In genomic region chr7:30832261-30832660, GRCm38 (mm10) we compare ENCODE assay signal across 24 mouse cellular contexts. TPM values are rescaled to one million over a fixed set of nuclear protein-coding genes. Genes with fewer than 3 reads are reported as not detected.
A peak's percentile ranks its signal among the peaks of the same experiment; 100 is the strongest.
DNase-seq lines count a peak whose midpoint lies in the region; ATAC-seq lines count a peak whose summit lies in the region.
"Had no signal": no experiment of that assay in that cellular context is flagged by ENCODE, and none has a peak within 500 bp of the region (broad histone marks: within the 10 kb centered on the region; RNA-seq: fewer than 3 reads in every experiment).

No protein-coding gene starts in this region.

- no peak overlapping the region for H3K4me3 ChIP-seq in heart, embryonic 14.5 days (ENCODE audit: control insufficient read depth in 1 of 2, insufficient read depth in 1 of 2, low read depth in 1 of 2, low read length in 2 of 2)
- H3K4me3 ChIP-seq in forebrain, embryonic 14.5 days (ENCODE audit: low read depth, low read length): no peak overlapping the region
- H3K4me3 ChIP-seq in hindbrain, embryonic 14.5 days (replicated peaks; ENCODE audit: low read length): no peak overlapping the region
- H3K4me3 ChIP-seq: forebrain, embryonic 10.5 days; hindbrain, embryonic 12.5 days; limb, embryonic 15.5 days; neural tube, embryonic 13.5 days; stomach, embryonic 15.5 days had no signal

- no peaks in the 10 kb centered on the region for H3K27me3 ChIP-seq in heart, embryonic 14.5 days (ENCODE audit: control insufficient read depth, insufficient read depth, low read length)
- no peaks in the 10 kb centered on the region for H3K27me3 ChIP-seq in forebrain, embryonic 14.5 days (replicated peaks; ENCODE audit: control insufficient read depth, insufficient read depth, low read length)
- H3K27me3 ChIP-seq in hindbrain, embryonic 14.5 days (ENCODE audit: control insufficient read depth, insufficient read depth, low read length): no peaks in the 10 kb centered on the region
- H3K27me3 ChIP-seq: CH12.LX; hindbrain, embryonic 12.5 days; limb, embryonic 15.5 days; neural tube, embryonic 13.5 days; stomach, embryonic 15.5 days had no signal

- peak overlapping the region; percentile 4; the same call in 1 of the 2 replicates for H3K4me2 ChIP-seq in heart, embryonic 14.5 days (ENCODE audit: low read length)
- H3K4me2 ChIP-seq in forebrain, embryonic 14.5 days (ENCODE audit: low read length): no peak overlapping the region
- no peak overlapping the region for H3K4me2 ChIP-seq in hindbrain, embryonic 14.5 days (replicated peaks)
- H3K4me2 ChIP-seq: hindbrain, embryonic 12.5 days; limb, embryonic 15.5 days; neural tube, embryonic 13.5 days; stomach, embryonic 15.5 days had no signal

- no peak overlapping the region for H3K27ac ChIP-seq in heart, embryonic 14.5 days (replicated peaks in 1 of 2; ENCODE audit: control insufficient read depth in 1 of 2, insufficient read depth in 1 of 2, low read depth in 2 of 2, low read length in 2 of 2)
- no peak overlapping the region for H3K27ac ChIP-seq in forebrain, embryonic 14.5 days (ENCODE audit: low read depth, low read length)
- no peak overlapping the region for H3K27ac ChIP-seq in hindbrain, embryonic 14.5 days
- H3K27ac ChIP-seq: forebrain, embryonic 10.5 days; hindbrain, embryonic 12.5 days; kidney, postnatal 0 days; limb, embryonic 15.5 days; neural tube, embryonic 13.5 days; stomach, embryonic 15.5 days had no signal

- H3K9ac ChIP-seq in heart, embryonic 14.5 days (ENCODE audit: low read length): no peak overlapping the region
- no peak overlapping the region for H3K9ac ChIP-seq in forebrain, embryonic 14.5 days (ENCODE audit: low read length)
- no peak overlapping the region for H3K9ac ChIP-seq in hindbrain, embryonic 14.5 days
- H3K9ac ChIP-seq: hindbrain, embryonic 12.5 days; limb, embryonic 15.5 days; neural tube, embryonic 13.5 days; stomach, embryonic 15.5 days had no signal

- DNase-seq in heart, postnatal 14 days: no peak
- DNase-seq in CD8-positive naive resting alpha-beta T cell, adult 2 months (ENCODE audit: low read depth in 2 of 2, low spot score in 2 of 2): peak; percentile 6 to 8
- peak; percentile 55 for DNase-seq in T-cell, adult 2 months (ENCODE audit: low spot score)
- no peak for DNase-seq in forebrain, embryonic 14.5 days (ENCODE audit: low spot score)
- DNase-seq in hindbrain, embryonic 14.5 days (ENCODE audit: low spot score): no peak
- DNase-seq: adrenal gland, adult 8-10 months; cerebellum, adult 2 months; gastrocnemius, postnatal 36 days; layer of hippocampus, adult 9-11 months; thymus, postnatal 36 days had no signal

- H3K36me3 ChIP-seq in heart, embryonic 14.5 days (ENCODE audit: control insufficient read depth, insufficient read depth, low read length): no peaks in the 10 kb centered on the region
- no peaks in the 10 kb centered on the region for H3K36me3 ChIP-seq in forebrain, embryonic 14.5 days (ENCODE audit: control insufficient read depth, insufficient read depth, low read length)
- no peaks in the 10 kb centered on the region for H3K36me3 ChIP-seq in hindbrain, embryonic 14.5 days (replicated peaks; ENCODE audit: control insufficient read depth, insufficient read depth)
- H3K36me3 ChIP-seq: forebrain, embryonic 10.5 days; hindbrain, embryonic 12.5 days; limb, embryonic 15.5 days; neural tube, embryonic 13.5 days; stomach, embryonic 15.5 days had no signal

- WGBS in heart, embryonic 14.5 days: 54% methylated on average over 17 of the region's 17 CpGs
- 79% methylated on average over 17 of the region's 17 CpGs for WGBS in forebrain, embryonic 14.5 days
- WGBS in hindbrain, embryonic 14.5 days: 67% methylated on average over 15 of the region's 17 CpGs

- intact Hi-C loops in heart, postnatal 14 days (cut with DNase I): no loop called here

- no peaks in the 10 kb centered on the region; a peak in 1 of 4 replicates for H3K4me1 ChIP-seq in heart, embryonic 14.5 days (ENCODE audit: control insufficient read depth in 2 of 2, insufficient read depth in 2 of 2, low read length in 2 of 2)
- no peaks in the 10 kb centered on the region for H3K4me1 ChIP-seq in forebrain, embryonic 14.5 days (ENCODE audit: control insufficient read depth, insufficient read depth, low read length)
- H3K4me1 ChIP-seq in hindbrain, embryonic 14.5 days (replicated peaks; ENCODE audit: control insufficient read depth, insufficient read depth, low read length): no peaks in the 10 kb centered on the region
- H3K4me1 ChIP-seq: forebrain, embryonic 10.5 days; hindbrain, embryonic 12.5 days; limb, embryonic 15.5 days; neural tube, embryonic 13.5 days; stomach, embryonic 15.5 days had no signal

- no peaks in the 10 kb centered on the region for H3K9me3 ChIP-seq in heart, embryonic 14.5 days (ENCODE audit: control insufficient read depth, low read length)
- no peaks in the 10 kb centered on the region for H3K9me3 ChIP-seq in forebrain, embryonic 14.5 days (replicated peaks; ENCODE audit: control insufficient read depth, low read length)
- no peaks in the 10 kb centered on the region for H3K9me3 ChIP-seq in hindbrain, embryonic 14.5 days (ENCODE audit: control insufficient read depth, low read length)
- H3K9me3 ChIP-seq: hindbrain, embryonic 12.5 days; limb, embryonic 15.5 days; neural tube, embryonic 13.5 days; stomach, embryonic 15.5 days had no signal

- no peak; the same call in 1 of the 2 replicates for ATAC-seq in heart, embryonic 14.5 days (ENCODE audit: insufficient number of reproducible peaks, insufficient read depth, low FRiP score, low read depth)
- peak; percentile 74 for ATAC-seq in megakaryocyte progenitor cell, adult 5-6 weeks (replicated peaks; ENCODE audit: poor library complexity)
- ATAC-seq in forebrain, embryonic 14.5 days: no peak
- ATAC-seq in hindbrain, embryonic 14.5 days (ENCODE audit: low FRiP score): no peak
- ATAC-seq: intestine, embryonic 16.5 days had no signal

RNA-seq across cellular contexts. Expression of gene Ffar2, which starts 8.7 kb away (rescaled TPM):
- 0.16 TPM in 1 of 2 replicates, not detected in the other for polyA plus RNA-seq in heart, embryonic 14.5 days (2014; fragmentation: Nextera tagmentation; extraction: Ambion mirVana)
- under 1 TPM; 0.34 to 0.74 TPM for total RNA-seq in heart, postnatal 14 days (2021)
- 8.5 and 8.8 TPM in 2 replicates for total RNA-seq in megakaryocyte progenitor cell, adult 5-6 weeks (2015)
- total RNA-seq in megakaryocyte progenitor cell, adult 5-6 weeks (2017): 25.9 and 31.5 TPM in 2 replicates
- polyA plus RNA-seq in forebrain, embryonic 14.5 days (2014; fragmentation: Nextera tagmentation; extraction: Ambion mirVana): 0.11 and 0.46 TPM in 2 replicates
- 0.22 TPM in 1 of 2 replicates, not detected in the other for polyA plus RNA-seq in hindbrain, embryonic 14.5 days (2014; fragmentation: Nextera tagmentation; extraction: Ambion mirVana)
- polyA plus RNA-seq: forebrain, embryonic 10.5 days; hindbrain, embryonic 12.5 days; limb, embryonic 15.5 days had no signal

RNA-seq across cellular contexts. Expression of gene Ffar3, which starts 23.7 kb away (rescaled TPM):
- polyA plus RNA-seq in heart, embryonic 14.5 days (2014; fragmentation: Nextera tagmentation; extraction: Ambion mirVana): not detected in 2 replicates
- total RNA-seq in heart, postnatal 14 days (2021): not detected
- total RNA-seq in megakaryocyte progenitor cell, adult 5-6 weeks (2015): not detected in 2 replicates
- not detected in 2 replicates for total RNA-seq in megakaryocyte progenitor cell, adult 5-6 weeks (2017)
- not detected in 2 replicates for polyA plus RNA-seq in forebrain, embryonic 14.5 days (2014; fragmentation: Nextera tagmentation; extraction: Ambion mirVana)
- polyA plus RNA-seq in hindbrain, embryonic 14.5 days (2014; fragmentation: Nextera tagmentation; extraction: Ambion mirVana): not detected in 2 replicates
- total RNA-seq: CH12.LX; gastrocnemius, postnatal 36 days had no signal
- polyA plus RNA-seq: cerebellum, adult 2 months; embryonic facial prominence, embryonic 14.5 days; forebrain, embryonic 10.5 days; hindbrain, embryonic 12.5 days; limb, embryonic 15.5 days; lung, embryonic 16.5 days; neural tube, embryonic 13.5 days had no signal

RNA-seq across cellular contexts. Expression of gene Ffar1, which starts 29.1 kb away (rescaled TPM):
- polyA plus RNA-seq in heart, embryonic 14.5 days (2014; fragmentation: Nextera tagmentation; extraction: Ambion mirVana): not detected in 2 replicates
- not detected for total RNA-seq in heart, postnatal 14 days (2021)
- total RNA-seq in megakaryocyte progenitor cell, adult 5-6 weeks (2015): not detected in 2 replicates
- not detected in 2 replicates for total RNA-seq in megakaryocyte progenitor cell, adult 5-6 weeks (2017)
- not detected in 2 replicates for polyA plus RNA-seq in forebrain, embryonic 14.5 days (2014; fragmentation: Nextera tagmentation; extraction: Ambion mirVana)
- polyA plus RNA-seq in hindbrain, embryonic 14.5 days (2014; fragmentation: Nextera tagmentation; extraction: Ambion mirVana): not detected in 2 replicates
- total RNA-seq: adrenal gland, adult 8-10 months; gastrocnemius, postnatal 36 days; left cerebral cortex, postnatal 14 days had no signal
- polyA plus RNA-seq: cerebellum, adult 2 months; embryonic facial prominence, embryonic 14.5 days; forebrain, embryonic 10.5 days; hindbrain, embryonic 12.5 days; limb, embryonic 15.5 days; lung, embryonic 16.5 days; neural tube, embryonic 13.5 days had no signal

RNA-seq across cellular contexts. Expression of gene Krtdap, which starts 44.6 kb away (rescaled TPM):
- polyA plus RNA-seq in heart, embryonic 14.5 days (2014; fragmentation: Nextera tagmentation; extraction: Ambion mirVana): 1.1 TPM in 1 of 2 replicates, not detected in the other
- not detected for total RNA-seq in heart, postnatal 14 days (2021)
- not detected in 2 replicates for total RNA-seq in megakaryocyte progenitor cell, adult 5-6 weeks (2015)
- total RNA-seq in megakaryocyte progenitor cell, adult 5-6 weeks (2017): not detected in 2 replicates
- polyA plus RNA-seq in forebrain, embryonic 14.5 days (2014; fragmentation: Nextera tagmentation; extraction: Ambion mirVana): 1.1 TPM in 1 of 2 replicates, not detected in the other
- polyA plus RNA-seq in hindbrain, embryonic 14.5 days (2014; fragmentation: Nextera tagmentation; extraction: Ambion mirVana): not detected in 2 replicates
- total RNA-seq: adrenal gland, adult 8-10 months; CH12.LX; gastrocnemius, postnatal 36 days; left cerebral cortex, postnatal 14 days had no signal
- polyA plus RNA-seq: cerebellum, adult 2 months; cortical plate, adult 2 months; forebrain, embryonic 10.5 days; hindbrain, embryonic 12.5 days had no signal

RNA-seq across cellular contexts. Expression of gene Cd22, which starts 47.9 kb away (rescaled TPM):
- 0.16 TPM in 1 of 2 replicates, not detected in the other for polyA plus RNA-seq in heart, embryonic 14.5 days (2014; fragmentation: Nextera tagmentation; extraction: Ambion mirVana)
- under 1 TPM; 0.39 to 0.43 TPM for total RNA-seq in heart, postnatal 14 days (2021)
- total RNA-seq in megakaryocyte progenitor cell, adult 5-6 weeks (2015): 0.29 and 1.3 TPM in 2 replicates
- 0.07 and 0.29 TPM in 2 replicates for total RNA-seq in megakaryocyte progenitor cell, adult 5-6 weeks (2017)
- polyA plus RNA-seq in forebrain, embryonic 14.5 days (2014; fragmentation: Nextera tagmentation; extraction: Ambion mirVana): not detected in 2 replicates
- polyA plus RNA-seq in hindbrain, embryonic 14.5 days (2014; fragmentation: Nextera tagmentation; extraction: Ambion mirVana): 0.17 TPM in 1 of 2 replicates, not detected in the other
- total RNA-seq: gastrocnemius, postnatal 36 days; left cerebral cortex, postnatal 14 days had no signal
- polyA plus RNA-seq: forebrain, embryonic 10.5 days; hindbrain, embryonic 12.5 days had no signal

Comparison
In these comparisons a context has a peak if more than half of its experiments do, and no peak if none do; other contexts are left out.
1. DNase-seq: peak in CD8-positive naive resting alpha-beta T cell, adult 2 months (2 of 2) and T-cell, adult 2 months (single experiment); none in heart, postnatal 14 days (0 of 2), forebrain, embryonic 14.5 days (single experiment) and hindbrain, embryonic 14.5 days (single experiment).